Mouse (Mus musculus): ENCODE results near the gene Rmdn3.

GRCm38 (mm10) chr2:119145199-119145598 is 11.6 kb downstream of the Rmdn3 start:
- TF ChIP-seq POLR2A (IDR thresholded peaks at IDR 0.05; ENCODE audit: insufficient read length, low read depth) = no peak
- no peak for TF ChIP-seq USF1 (IDR thresholded peaks at IDR 0.05; ENCODE audit: low read depth)
- TF ChIP-seq CEBPB (IDR thresholded peaks at IDR 0.05; ENCODE audit: insufficient read depth, poor library complexity, severe bottlenecking) = no peak
- no peak for TF ChIP-seq REST (IDR thresholded peaks at IDR 0.05; ENCODE audit: insufficient read depth, insufficient read length)
- TF ChIP-seq TCF3 (IDR thresholded peaks at IDR 0.05; ENCODE audit: insufficient read length, low read depth) = no peak
- TF ChIP-seq POLR2AphosphoS2 (IDR thresholded peaks at IDR 0.05; ENCODE audit: insufficient read length, low read depth) = no peak
- no peak for TF ChIP-seq MAX (IDR thresholded peaks at IDR 0.05; ENCODE audit: low read depth)
- TF ChIP-seq MYOD1 (IDR thresholded peaks at IDR 0.05; ENCODE audit: control insufficient read depth in 1 of 3, insufficient read length in 2 of 3, low read depth in 2 of 3) = no peak
- no peak for TF ChIP-seq MYOG (IDR thresholded peaks at IDR 0.05; ENCODE audit: control insufficient read depth in 1 of 3, insufficient read depth in 1 of 3, insufficient read length in 2 of 3, low read depth in 2 of 3)
- no peak for TF ChIP-seq TCF12 (IDR thresholded peaks at IDR 0.05; ENCODE audit: insufficient read depth, poor library complexity, severe bottlenecking)
- no peak for TF ChIP-seq E2F4 (IDR thresholded peaks at IDR 0.05; ENCODE audit: insufficient read depth)
